Mouse (Mus musculus) forebrain, embryonic 16.5 days (tissue): Measurements from ENCODE around the gene Nek6. TPM values are rescaled to one million over a fixed set of nuclear protein-coding genes. Genes with fewer than 3 reads are reported as not detected.

ENCODE experiments used
- ATAC-seq: fragments of 200-750 bp; cut with Nextera tagmentation; 2 replicates; pipeline ENCODE4 v1.8.0; 2017; ENCODE audit warnings: mild to moderate bottlenecking, moderate library complexity
- H3K27ac ChIP-seq: fragments of 300-500 bp; sonication (generic); 2 replicates; pipeline ENCODE4 v1.5.1; 2014; ENCODE audit warnings: low read length, control low read depth
- H3K27me3 ChIP-seq: fragments of 300-500 bp; sonication (generic); replicated peaks from 2 replicates; pipeline ENCODE4 v1.6.1; 2014; ENCODE audit warnings: low read length; ENCODE audit not compliant: control insufficient read depth, insufficient read depth
- H3K36me3 ChIP-seq: fragments of 300-500 bp; sonication (generic); 2 replicates; pipeline ENCODE4 v1.6.1; 2014; ENCODE audit not compliant: control insufficient read depth, insufficient read depth
- H3K4me1 ChIP-seq: fragments of 300-500 bp; sonication (generic); replicated peaks from 2 replicates; pipeline ENCODE4 v1.6.1; 2014; ENCODE audit warnings: low read length; ENCODE audit not compliant: control insufficient read depth, insufficient read depth
- H3K4me2 ChIP-seq: fragments of 300-500 bp; sonication (generic); 2 replicates; pipeline ENCODE4 v1.6.1; 2014; ENCODE audit warnings: mild to moderate bottlenecking, low read length, control low read depth
- H3K4me3 ChIP-seq: fragments of 300-500 bp; sonication (generic); replicated peaks from 2 replicates; pipeline ENCODE4 v1.5.1; 2014; ENCODE audit warnings: mild to moderate bottlenecking, low read length, control low read depth
- H3K9ac ChIP-seq: fragments of 300-500 bp; sonication (generic); replicated peaks from 2 replicates; pipeline ENCODE4 v1.6.1; 2014; ENCODE audit warnings: low read depth, low read length, control low read depth
- H3K9me3 ChIP-seq: fragments of 300-500 bp; sonication (generic); 2 replicates; pipeline ENCODE4 v1.6.1; 2016; ENCODE audit warnings: low read length; ENCODE audit not compliant: control insufficient read depth
- WGBS: fragments of 180-500 bp; shearing (Covaris S2); extraction: QIAGEN DNeasy Blood & Tissue Kit; methylation state at CpG from one replicate; pipeline ENCODE4 v1.1.7; 2014; 5-methylcytosine and 5-hydroxymethylcytosine counted together
- polyA plus RNA-seq: library from polyadenylated mRNA; unstranded; fragments of >200 nt; fragmentation: Nextera tagmentation; extraction: Ambion mirVana; gene quantifications from 2 replicates; pipeline ENCODE4 v1.2.1, GENCODE M21; 2015

Nek6 gene
- polyA plus RNA-seq, 1 experiment from 2014 or later: 87.6 TPM

DNA sequence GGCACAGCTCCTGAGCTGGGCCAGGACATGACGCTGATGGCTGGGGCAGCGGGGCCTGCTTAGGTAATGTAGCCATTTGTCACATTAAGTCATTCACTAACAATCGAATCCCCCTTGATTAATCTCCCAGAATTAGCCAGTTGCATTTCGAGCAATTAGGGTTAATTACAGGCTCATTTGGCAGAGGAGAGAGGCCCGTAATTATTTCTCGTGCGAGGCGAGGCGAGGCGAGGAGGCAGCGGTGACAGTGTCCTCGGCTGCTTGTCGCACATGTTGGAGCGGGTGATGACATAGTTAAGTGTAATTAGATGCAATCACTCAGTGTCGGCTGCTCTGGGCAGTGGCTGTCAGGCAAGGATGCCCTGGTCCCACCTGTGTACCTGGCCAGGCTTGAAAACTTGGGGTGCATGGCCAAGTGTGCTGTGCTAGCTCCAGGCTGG, 40.6 kb downstream of the Nek6 start:
- Histone ChIP-seq H3K9me3 (no peaks in the 10 kb centered on the region), H3K4me3 (no peak overlapping the region), H3K27me3 (no peaks in the 10 kb centered on the region), H3K9ac (no peak overlapping the region), H3K4me2 (no peak overlapping the region), H3K4me1 (peaks cover 21% of the 10 kb centered on the region), H3K36me3 (no peaks in the 10 kb centered on the region), H3K27ac (no peak overlapping the region)
- ATAC-seq: peak; percentile 78
- 22% methylated on average over 15 of the region's 15 CpGs for WGBS

GRCm38 (mm10) chr2:38554226-38554995, 43.0 kb downstream of the Nek6 start:
- no peak for ATAC-seq
- 43% methylated on average over 19 of the region's 19 CpGs for WGBS
- H3K27ac ChIP-seq: no peak overlapping the region

GRCm38 (mm10) chr2:38555659-38556058, 44.2 kb downstream of the Nek6 start:
- Histone ChIP-seq H3K4me2 (no peak overlapping the region), H3K4me3 (no peak overlapping the region), H3K27me3 (no peaks in the 10 kb centered on the region), H3K9ac (no peak overlapping the region), H3K27ac (no peak overlapping the region), H3K36me3 (no peaks in the 10 kb centered on the region), H3K4me1 (peaks cover 28% of the 10 kb centered on the region), H3K9me3 (no peaks in the 10 kb centered on the region)
- ATAC-seq: no peak
- 95% methylated on average over 4 of the region's 4 CpGs for WGBS

More at GRCm38 (mm10) chr2:38554226-38554995, 43.0 kb downstream of the Nek6 start:
- Histone ChIP-seq H3K27me3 (no peaks in the 10 kb centered on the region), H3K4me1 (peaks cover 21% of the 10 kb centered on the region), H3K4me3 (no peak overlapping the region), H3K9ac (no peak overlapping the region), H3K4me2 (no peak overlapping the region), H3K9me3 (no peaks in the 10 kb centered on the region), H3K36me3 (no peaks in the 10 kb centered on the region)

GRCm38 (mm10) chr2:38556721-38557120, 45.3 kb downstream of the Nek6 start:
- Histone ChIP-seq H3K9ac (no peak overlapping the region), H3K4me1 (peaks cover 23% of the 10 kb centered on the region), H3K9me3 (no peaks in the 10 kb centered on the region), H3K27ac (no peak overlapping the region), H3K4me3 (no peak overlapping the region), H3K27me3 (no peaks in the 10 kb centered on the region), H3K36me3 (no peaks in the 10 kb centered on the region), H3K4me2 (no peak overlapping the region)
- ATAC-seq: no peak
- 89% methylated on average over 3 of the region's 3 CpGs for WGBS

DNA sequence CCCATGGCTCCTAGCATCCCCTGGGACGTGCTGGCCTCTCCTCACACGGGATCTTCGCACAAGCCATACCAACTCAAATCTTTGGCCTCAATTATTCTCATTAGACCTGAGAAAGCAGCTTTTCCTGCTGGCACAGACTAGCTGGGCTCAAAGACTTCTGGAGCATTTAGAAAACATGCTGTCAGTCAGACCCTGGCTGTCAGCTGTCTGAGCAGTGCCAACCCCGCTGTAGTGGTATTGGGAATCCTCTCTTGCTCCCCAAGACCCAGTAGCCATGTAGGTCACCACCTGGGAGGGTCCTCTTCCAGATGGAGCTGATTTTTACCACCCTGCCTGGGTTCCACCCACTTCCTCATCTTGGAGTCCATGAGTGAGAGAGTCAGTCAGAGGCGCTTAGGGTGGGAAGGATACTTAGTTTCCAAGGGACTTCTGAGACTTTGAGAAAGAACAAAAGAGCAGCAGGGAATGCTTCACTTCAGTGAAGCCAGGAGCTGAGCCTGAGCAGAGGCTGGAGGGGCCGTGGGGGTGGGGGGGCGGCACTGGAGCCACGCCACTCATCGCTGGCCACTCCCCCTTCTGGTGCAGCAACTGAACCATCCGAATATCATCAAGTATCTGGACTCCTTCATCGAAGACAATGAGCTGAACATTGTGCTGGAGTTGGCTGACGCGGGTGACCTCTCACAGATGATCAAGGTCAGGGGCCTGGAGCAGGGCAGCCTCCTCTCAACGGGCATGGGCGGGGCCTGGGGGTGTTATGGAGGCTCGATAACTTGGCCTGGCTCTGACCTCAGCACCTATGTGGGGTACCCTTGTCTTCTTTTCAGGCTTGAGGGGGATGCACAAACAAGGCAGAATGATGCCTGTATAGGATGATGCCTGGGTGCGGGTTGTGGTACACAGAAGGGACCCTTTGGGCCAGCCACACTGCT, 49.1 kb downstream of the Nek6 start:
- ATAC-seq: peak; percentile 55
- WGBS: 52% methylated on average over 16 of the region's 17 CpGs
- H3K36me3 ChIP-seq: no peaks in the 10 kb centered on the region

DNA sequence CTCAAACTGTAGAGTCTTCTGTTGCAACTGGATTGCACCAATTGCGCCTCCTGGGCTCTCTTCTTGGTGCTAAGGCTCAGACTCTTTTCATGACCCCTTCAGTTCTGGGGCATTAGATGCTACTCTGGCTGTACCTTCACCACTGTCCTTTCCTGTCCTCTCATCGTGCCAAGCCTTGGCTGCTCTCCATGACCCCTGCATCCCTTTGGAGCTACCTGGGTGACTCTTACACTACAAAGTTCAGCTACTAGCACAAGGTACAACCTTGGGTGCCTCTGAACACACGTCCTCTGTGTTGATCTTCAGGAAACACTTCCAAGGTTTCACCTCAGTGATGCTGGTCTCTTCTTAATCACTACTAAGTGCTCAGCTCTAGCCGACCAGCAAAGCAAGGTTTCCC, 51.2 kb downstream of the Nek6 start:
- ATAC-seq: no peak
- Histone ChIP-seq H3K27ac (no peak overlapping the region), H3K4me1 (peaks cover 8% of the 10 kb centered on the region), H3K4me2 (no peak overlapping the region), H3K9ac (no peak overlapping the region), H3K36me3 (no peaks in the 10 kb centered on the region), H3K9me3 (no peaks in the 10 kb centered on the region), H3K27me3 (no peaks in the 10 kb centered on the region), H3K4me3 (no peak overlapping the region)
- WGBS: 94% methylated on average over 4 of the region's 4 CpGs

More for the DNA sequence above, 49.1 kb downstream of the Nek6 start:
- Histone ChIP-seq H3K4me3 (no peak overlapping the region), H3K4me2 (no peak overlapping the region), H3K4me1 (peaks cover 8% of the 10 kb centered on the region), H3K9ac (no peak overlapping the region), H3K27me3 (no peaks in the 10 kb centered on the region), H3K27ac (no peak overlapping the region), H3K9me3 (no peaks in the 10 kb centered on the region)

DNA sequence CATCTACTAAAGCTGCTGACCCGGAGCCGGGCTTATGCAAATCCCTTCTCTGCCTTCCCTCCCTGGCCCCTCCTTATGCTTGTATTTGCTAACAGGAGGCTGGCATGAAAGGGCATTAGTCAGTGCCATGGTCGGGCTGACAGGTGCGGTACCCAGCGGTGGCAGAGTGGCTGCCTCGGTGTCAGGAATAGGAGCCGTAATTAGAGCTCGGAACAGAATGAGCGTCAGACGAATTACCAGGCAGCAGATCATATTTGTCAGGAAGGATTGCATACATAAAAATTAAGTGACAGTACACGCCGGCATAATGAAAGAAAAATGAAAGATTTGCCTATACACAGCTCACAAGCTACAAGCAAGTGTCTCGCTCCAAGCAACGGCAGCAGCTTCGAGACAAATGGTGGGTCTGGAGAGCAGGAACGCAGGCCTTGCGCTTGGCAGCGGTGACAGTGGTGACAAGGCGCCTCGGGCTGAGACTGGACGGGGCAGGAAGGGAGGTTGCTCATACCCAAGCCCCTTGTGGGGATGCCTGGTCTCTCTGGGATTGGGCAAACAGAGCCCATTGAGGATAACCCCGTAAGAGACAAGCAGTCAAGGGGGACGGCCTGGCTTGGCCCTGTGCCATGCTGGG, 60.6 kb downstream of the Nek6 start:
- H3K9ac ChIP-seq: no peak overlapping the region
- H3K9me3 ChIP-seq: no peaks in the 10 kb centered on the region
- ATAC-seq: peak; percentile 75

GRCm38 (mm10) chr2:38574697-38575096, 63.3 kb downstream of the Nek6 start:
- no peak for ATAC-seq
- no peaks in the 10 kb centered on the region for H3K9me3 ChIP-seq
- H3K36me3 ChIP-seq: no peaks in the 10 kb centered on the region
- no peak overlapping the region for H3K9ac ChIP-seq
- no peak overlapping the region for H3K27ac ChIP-seq
- H3K4me1 ChIP-seq: peaks cover 24% of the 10 kb centered on the region
- no peak overlapping the region for H3K4me3 ChIP-seq
- no peaks in the 10 kb centered on the region for H3K27me3 ChIP-seq
- 90% methylated on average over 2 of the region's 2 CpGs for WGBS
- H3K4me2 ChIP-seq: no peak overlapping the region

More for the DNA sequence above, 60.6 kb downstream of the Nek6 start:
- H3K4me2 ChIP-seq: no peak overlapping the region
- H3K36me3 ChIP-seq: no peaks in the 10 kb centered on the region
- no peak overlapping the region for H3K4me3 ChIP-seq
- peaks cover 12% of the 10 kb centered on the region for H3K4me1 ChIP-seq
- no peaks in the 10 kb centered on the region for H3K27me3 ChIP-seq
- 54% methylated on average over 23 of the region's 23 CpGs for WGBS
- peak overlapping the region; percentile 78 for H3K27ac ChIP-seq
